Mouse (Mus musculus) small intestine, adult 2 months (tissue): Measurements from ENCODE around the gene Mei1. TPM values are rescaled to one million over a fixed set of nuclear protein-coding genes. Genes with fewer than 3 reads are reported as not detected.

Experiments
- H3K27ac ChIP-seq: fragments of 200-500 bp; 2 replicates; pipeline ENCODE4 v1.5.1; 2012; ENCODE audit warnings: low read depth, low read length, control low read depth, inconsistent platforms; ENCODE audit not compliant: insufficient read depth
- H3K27me3 ChIP-seq: fragments of 200-500 bp; 2 replicates; pipeline ENCODE4 v1.6.1; 2012; ENCODE audit warnings: mild to moderate bottlenecking, moderate library complexity, low read length, inconsistent platforms; ENCODE audit not compliant: control insufficient read depth, insufficient read depth
- H3K36me3 ChIP-seq: fragments of 200-500 bp; 2 replicates; pipeline ENCODE4 v1.6.1; 2012; ENCODE audit warnings: mild to moderate bottlenecking, low read length, control low read depth, inconsistent platforms; ENCODE audit not compliant: control insufficient read depth, insufficient read depth
- H3K4me1 ChIP-seq: fragments of 200-500 bp; 2 replicates; pipeline ENCODE4 v1.6.1; 2012; ENCODE audit warnings: low read length, inconsistent platforms, mixed read lengths; ENCODE audit not compliant: control insufficient read depth, insufficient read depth, insufficient read length
- H3K4me3 ChIP-seq: fragments of 200-500 bp; 2 replicates; pipeline ENCODE4 v1.5.1; 2012; ENCODE audit warnings: low read depth, mild to moderate bottlenecking, control low read depth, inconsistent platforms, low read length, moderate library complexity
- CTCF ChIP-seq: fragments of 200-500 bp; IDR thresholded peaks from 2 replicates; pipeline ENCODE4 v1.5.1; 2012; ENCODE audit warnings: low read depth, mild to moderate bottlenecking, control low read depth, inconsistent platforms, low read length, moderate library complexity, mixed read lengths; ENCODE audit not compliant: insufficient replicate concordance, insufficient read length; ENCODE audit errors: extremely low read depth
- POLR2A ChIP-seq: fragments of 200-500 bp; IDR thresholded peaks from 2 replicates; pipeline ENCODE4 v1.6.1; 2012; ENCODE audit warnings: low read depth, mild to moderate bottlenecking, control low read depth, inconsistent platforms, low read length, moderate library complexity
- WGBS: fragments of 180-500 bp; shearing (Covaris S2); methylation state at CpG from one replicate; pipeline ENCODE4 v1.1.7; 2018; 5-methylcytosine and 5-hydroxymethylcytosine counted together
- polyA plus RNA-seq: library from polyadenylated mRNA; depleted of rRNA; stranded (reverse); fragments of >200 nt; gene quantifications from 2 replicates; pipeline ENCODE4 v1.2.3, GENCODE M21; 2012

The Mei1 gene
- polyA plus RNA-seq, 1 experiment: 0.05 TPM

- no peak overlapping the region; the same call in 1 of the 2 replicates for H3K27ac ChIP-seq
- no peaks in the 10 kb centered on the region; the same call in 1 of the 2 replicates for H3K36me3 ChIP-seq
- peaks cover 31% of the 10 kb centered on the region for H3K4me1 ChIP-seq
- no peaks in the 10 kb centered on the region for H3K27me3 ChIP-seq
- 50% methylated on average over 11 of the region's 11 CpGs for WGBS
- no peak overlapping the region for H3K4me3 ChIP-seq
- TF ChIP-seq CTCF (no peak), POLR2A (no peak)
These were observed 91.2 kb downstream of the Mei1 start for GRCm38 (mm10) chr15:82160731-82161640.

GRCm38 (mm10) chr15:82161965-82162600 is 92.3 kb downstream of the Mei1 start:
- Histone ChIP-seq H3K27me3 (no peaks in the 10 kb centered on the region), H3K27ac (peak overlapping the region; percentile 7; the same call in 1 of the 2 replicates), H3K4me3 (no peak overlapping the region), H3K4me1 (peaks cover 38% of the 10 kb centered on the region), H3K36me3 (no peaks in the 10 kb centered on the region; the same call in 1 of the 2 replicates)
- TF ChIP-seq POLR2A (no peak), CTCF (no peak)
- 82% methylated on average over 12 of the region's 12 CpGs for WGBS

- Histone ChIP-seq H3K4me1 (peaks cover 39% of the 10 kb centered on the region), H3K4me3 (no peak overlapping the region), H3K36me3 (no peaks in the 10 kb centered on the region; the same call in 1 of the 2 replicates), H3K27ac (peak overlapping the region; percentile 68), H3K27me3 (no peaks in the 10 kb centered on the region)
- no peak for TF ChIP-seq CTCF
- TF ChIP-seq POLR2A: no peak
- 75% methylated on average over 10 of the region's 10 CpGs for WGBS
These were observed 93.7 kb downstream of the Mei1 start for GRCm38 (mm10) chr15:82163356-82164060.

GRCm38 (mm10) chr15:82164061-82164399 is 94.2 kb downstream of the Mei1 start:
- TF ChIP-seq CTCF (no peak), POLR2A (no peak)
- H3K36me3 ChIP-seq: no peaks in the 10 kb centered on the region
- 33% methylated on average over 4 of the region's 4 CpGs for WGBS
- H3K27me3 ChIP-seq: no peaks in the 10 kb centered on the region
- peaks cover 38% of the 10 kb centered on the region for H3K4me1 ChIP-seq
- H3K4me3 ChIP-seq: no peak overlapping the region
- peak overlapping the region; percentile 68 for H3K27ac ChIP-seq

GRCm38 (mm10) chr15:82164496-82164895 is 94.7 kb downstream of the Mei1 start:
- H3K27ac ChIP-seq: peak overlapping the region; percentile 45
- WGBS: 22% methylated on average over 7 of the region's 7 CpGs
- H3K4me3 ChIP-seq: no peak overlapping the region
- peaks cover 38% of the 10 kb centered on the region for H3K4me1 ChIP-seq
- TF ChIP-seq POLR2A (no peak), CTCF (no peak)
- H3K27me3 ChIP-seq: no peaks in the 10 kb centered on the region
- H3K36me3 ChIP-seq: no peaks in the 10 kb centered on the region

GRCm38 (mm10) chr15:82165332-82166239 is 95.8 kb downstream of the Mei1 start:
- no peaks in the 10 kb centered on the region for H3K27me3 ChIP-seq
- TF ChIP-seq POLR2A (no peak), CTCF (peak; percentile 89; the same call in 1 of the 2 replicates)
- H3K27ac ChIP-seq: peak overlapping the region; percentile 96
- peaks cover 8% of the 10 kb centered on the region for H3K36me3 ChIP-seq
- peaks cover 34% of the 10 kb centered on the region for H3K4me1 ChIP-seq
- no peak overlapping the region for H3K4me3 ChIP-seq
- 18% methylated on average over 8 of the region's 8 CpGs for WGBS
